Mouse (Mus musculus): ENCODE measurements around the gene Sh3pxd2a. TPM values are rescaled to one million over a fixed set of nuclear protein-coding genes. Genes with fewer than 3 reads are reported as not detected.

The Sh3pxd2a gene
- polyA plus RNA-seq, 1 experiment = 47.6 TPM

GRCm38 (mm10) chr19:47360017-47360416 is 104.2 kb downstream of the Sh3pxd2a start:
- Histone ChIP-seq H3K9me3 (replicated peaks; ENCODE audit: control insufficient read depth, insufficient read depth, low read length, poor library complexity, severe bottlenecking) (no peaks in the 10 kb centered on the region), H3K9ac (ENCODE audit: low read depth, poor library complexity, severe bottlenecking) (peak overlapping the region; percentile 56), H3K4me3 (ENCODE audit: low read depth, low read length) (peak overlapping the region; percentile 97), H3K27me3 (ENCODE audit: control insufficient read depth, insufficient read depth, low read length, poor library complexity, severe bottlenecking) (no peaks in the 10 kb centered on the region), H3K36me3 (ENCODE audit: control insufficient read depth, insufficient read depth, low read length, poor library complexity, severe bottlenecking) (no peaks in the 10 kb centered on the region), H3K4me1 (ENCODE audit: control insufficient read depth, insufficient read depth, low read length) (no peaks in the 10 kb centered on the region), H3K27ac (ENCODE audit: insufficient read depth, low read length) (no peak overlapping the region)
- TF ChIP-seq POLR2A (IDR thresholded peaks at IDR 0.05; ENCODE audit: insufficient read depth, low read length) (no peak), EP300 (IDR thresholded peaks at IDR 0.05; ENCODE audit: insufficient read depth, low read depth, low read length) (no peak), CTCF (IDR thresholded peaks at IDR 0.05; ENCODE audit: low read depth, low read length) (no peak)

- H3K4me3 ChIP-seq (ENCODE audit: low read depth, low read length) = peak overlapping the region; percentile 97
- H3K27me3 ChIP-seq (ENCODE audit: control insufficient read depth, insufficient read depth, low read length, poor library complexity, severe bottlenecking) = no peaks in the 10 kb centered on the region
- H3K9ac ChIP-seq (ENCODE audit: low read depth, poor library complexity, severe bottlenecking) = peak overlapping the region; percentile 56
- no peaks in the 10 kb centered on the region for H3K4me1 ChIP-seq (ENCODE audit: control insufficient read depth, insufficient read depth, low read length)
- H3K27ac ChIP-seq (ENCODE audit: insufficient read depth, low read length) = peak overlapping the region; percentile 62
- TF ChIP-seq EP300 (IDR thresholded peaks at IDR 0.05; ENCODE audit: insufficient read depth, low read depth, low read length) (no peak), POLR2A (IDR thresholded peaks at IDR 0.05; ENCODE audit: insufficient read depth, low read length) (peak; percentile 45)
- H3K9me3 ChIP-seq (replicated peaks; ENCODE audit: control insufficient read depth, insufficient read depth, low read length, poor library complexity, severe bottlenecking) = no peaks in the 10 kb centered on the region
- H3K36me3 ChIP-seq (ENCODE audit: control insufficient read depth, insufficient read depth, low read length, poor library complexity, severe bottlenecking) = no peaks in the 10 kb centered on the region
These were observed 104.9 kb downstream of the Sh3pxd2a start for GRCm38 (mm10) chr19:47359166-47359931.

- TF ChIP-seq POLR2A (IDR thresholded peaks at IDR 0.05; ENCODE audit: insufficient read depth, low read length) (no peak), CTCF (IDR thresholded peaks at IDR 0.05; ENCODE audit: low read depth, low read length) (no peak), EP300 (IDR thresholded peaks at IDR 0.05; ENCODE audit: insufficient read depth, low read depth, low read length) (no peak)
- Histone ChIP-seq H3K4me1 (ENCODE audit: control insufficient read depth, insufficient read depth, low read length) (no peaks in the 10 kb centered on the region), H3K9ac (ENCODE audit: low read depth, poor library complexity, severe bottlenecking) (no peak overlapping the region), H3K27me3 (ENCODE audit: control insufficient read depth, insufficient read depth, low read length, poor library complexity, severe bottlenecking) (no peaks in the 10 kb centered on the region), H3K4me3 (ENCODE audit: low read depth, low read length) (no peak overlapping the region), H3K27ac (ENCODE audit: insufficient read depth, low read length) (no peak overlapping the region), H3K9me3 (replicated peaks; ENCODE audit: control insufficient read depth, insufficient read depth, low read length, poor library complexity, severe bottlenecking) (no peaks in the 10 kb centered on the region), H3K36me3 (ENCODE audit: control insufficient read depth, insufficient read depth, low read length, poor library complexity, severe bottlenecking) (no peaks in the 10 kb centered on the region)
These were observed 106.9 kb downstream of the Sh3pxd2a start for GRCm38 (mm10) chr19:47357297-47357696.

GRCm38 (mm10) chr19:47356188-47356857 is 107.9 kb downstream of the Sh3pxd2a start:
- Histone ChIP-seq H3K36me3 (ENCODE audit: control insufficient read depth, insufficient read depth, low read length, poor library complexity, severe bottlenecking) (no peaks in the 10 kb centered on the region), H3K27me3 (ENCODE audit: control insufficient read depth, insufficient read depth, low read length, poor library complexity, severe bottlenecking) (no peaks in the 10 kb centered on the region), H3K4me1 (ENCODE audit: control insufficient read depth, insufficient read depth, low read length) (no peaks in the 10 kb centered on the region), H3K27ac (ENCODE audit: insufficient read depth, low read length) (no peak overlapping the region), H3K9me3 (replicated peaks; ENCODE audit: control insufficient read depth, insufficient read depth, low read length, poor library complexity, severe bottlenecking) (no peaks in the 10 kb centered on the region), H3K9ac (ENCODE audit: low read depth, poor library complexity, severe bottlenecking) (no peak overlapping the region), H3K4me3 (ENCODE audit: low read depth, low read length) (no peak overlapping the region)
- TF ChIP-seq POLR2A (IDR thresholded peaks at IDR 0.05; ENCODE audit: insufficient read depth, low read length) = no peak
- TF ChIP-seq CTCF (IDR thresholded peaks at IDR 0.05; ENCODE audit: low read depth, low read length) = peak; percentile 49

- H3K9ac ChIP-seq (ENCODE audit: low read depth, poor library complexity, severe bottlenecking) = no peak overlapping the region
- no peaks in the 10 kb centered on the region for H3K36me3 ChIP-seq (ENCODE audit: control insufficient read depth, insufficient read depth, low read length, poor library complexity, severe bottlenecking)
- no peak overlapping the region for H3K27ac ChIP-seq (ENCODE audit: insufficient read depth, low read length)
- no peaks in the 10 kb centered on the region for H3K4me1 ChIP-seq (ENCODE audit: control insufficient read depth, insufficient read depth, low read length)
- H3K27me3 ChIP-seq (ENCODE audit: control insufficient read depth, insufficient read depth, low read length, poor library complexity, severe bottlenecking) = no peaks in the 10 kb centered on the region
- no peak overlapping the region for H3K4me3 ChIP-seq (ENCODE audit: low read depth, low read length)
- TF ChIP-seq POLR2A (IDR thresholded peaks at IDR 0.05; ENCODE audit: insufficient read depth, low read length) (no peak), CTCF (IDR thresholded peaks at IDR 0.05; ENCODE audit: low read depth, low read length) (no peak), EP300 (IDR thresholded peaks at IDR 0.05; ENCODE audit: insufficient read depth, low read depth, low read length) (no peak)
- no peaks in the 10 kb centered on the region for H3K9me3 ChIP-seq (replicated peaks; ENCODE audit: control insufficient read depth, insufficient read depth, low read length, poor library complexity, severe bottlenecking)
These were observed 109.7 kb downstream of the Sh3pxd2a start for GRCm38 (mm10) chr19:47354456-47354855.

- H3K9ac ChIP-seq (ENCODE audit: low read depth, poor library complexity, severe bottlenecking) = no peak overlapping the region
- H3K27me3 ChIP-seq (ENCODE audit: control insufficient read depth, insufficient read depth, low read length, poor library complexity, severe bottlenecking) = no peaks in the 10 kb centered on the region
- no peaks in the 10 kb centered on the region for H3K9me3 ChIP-seq (replicated peaks; ENCODE audit: control insufficient read depth, insufficient read depth, low read length, poor library complexity, severe bottlenecking)
- H3K4me1 ChIP-seq (ENCODE audit: control insufficient read depth, insufficient read depth, low read length) = peaks cover 2% of the 10 kb centered on the region
- H3K36me3 ChIP-seq (ENCODE audit: control insufficient read depth, insufficient read depth, low read length, poor library complexity, severe bottlenecking) = no peaks in the 10 kb centered on the region
- no peak overlapping the region for H3K4me3 ChIP-seq (ENCODE audit: low read depth, low read length)
- no peak for TF ChIP-seq CTCF (IDR thresholded peaks at IDR 0.05; ENCODE audit: low read depth, low read length)
- TF ChIP-seq POLR2A (IDR thresholded peaks at IDR 0.05; ENCODE audit: insufficient read depth, low read length) = no peak
- no peak for TF ChIP-seq EP300 (IDR thresholded peaks at IDR 0.05; ENCODE audit: insufficient read depth, low read depth, low read length)
- H3K27ac ChIP-seq (ENCODE audit: insufficient read depth, low read length) = no peak overlapping the region
These were observed 115.2 kb downstream of the Sh3pxd2a start for GRCm38 (mm10) chr19:47349043-47349442.
